Mouse (Mus musculus): ENCODE data around the gene Naif1. TPM values are rescaled to one million over a fixed set of nuclear protein-coding genes. Genes with fewer than 3 reads are reported as not detected.
A peak's percentile ranks its signal among the peaks of the same experiment; 100 is the strongest.

The Naif1 gene
- polyA plus RNA-seq, 1 experiment from 2014 or later = 5.5 TPM

GRCm38 (mm10) chr2:32416556-32416955 is 33.7 kb upstream of the Naif1 start:
- H3K4me3 ChIP-seq (ENCODE audit: low read depth, low read length) = no peak overlapping the region
- WGBS = 95% methylated on average over 2 of the region's 2 CpGs

GRCm38 (mm10) chr2:32417486-32417885 is 32.8 kb upstream of the Naif1 start:
- no peak overlapping the region for H3K27ac ChIP-seq (ENCODE audit: low read length)
- ATAC-seq = no peak
- no peaks in the 10 kb centered on the region for H3K27me3 ChIP-seq (ENCODE audit: control insufficient read depth, insufficient read depth, low read depth, low read length)
- no peak overlapping the region for H3K4me3 ChIP-seq (ENCODE audit: low read depth, low read length)
- peaks cover 42% of the 10 kb centered on the region for H3K36me3 ChIP-seq (ENCODE audit: control insufficient read depth, insufficient read depth, low read length)
- no peaks in the 10 kb centered on the region for H3K9me3 ChIP-seq (replicated peaks; ENCODE audit: control insufficient read depth, low read length, poor library complexity, severe bottlenecking)
- 0 out of 2 replicates have a peak, but pooled peaks cover under 1% of the 10 kb centered on the region for H3K4me1 ChIP-seq (ENCODE audit: control insufficient read depth, insufficient read depth, low read length)
- no peak overlapping the region for H3K4me2 ChIP-seq (ENCODE audit: low read length)
- 96% methylated on average over 8 of the region's 8 CpGs for WGBS
- H3K9ac ChIP-seq (ENCODE audit: low read depth, low read length) = no peak overlapping the region

More at GRCm38 (mm10) chr2:32416556-32416955, 33.7 kb upstream of the Naif1 start:
- Histone ChIP-seq H3K27ac (ENCODE audit: low read length) (no peak overlapping the region), H3K36me3 (ENCODE audit: control insufficient read depth, insufficient read depth, low read length) (peaks cover 42% of the 10 kb centered on the region), H3K27me3 (ENCODE audit: control insufficient read depth, insufficient read depth, low read depth, low read length) (no peaks in the 10 kb centered on the region), H3K9me3 (replicated peaks; ENCODE audit: control insufficient read depth, low read length, poor library complexity, severe bottlenecking) (no peaks in the 10 kb centered on the region), H3K4me2 (ENCODE audit: low read length) (no peak overlapping the region), H3K9ac (ENCODE audit: low read depth, low read length) (no peak overlapping the region), H3K4me1 (ENCODE audit: control insufficient read depth, insufficient read depth, low read length) (no peaks in the 10 kb centered on the region)
- ATAC-seq = no peak

DNA sequence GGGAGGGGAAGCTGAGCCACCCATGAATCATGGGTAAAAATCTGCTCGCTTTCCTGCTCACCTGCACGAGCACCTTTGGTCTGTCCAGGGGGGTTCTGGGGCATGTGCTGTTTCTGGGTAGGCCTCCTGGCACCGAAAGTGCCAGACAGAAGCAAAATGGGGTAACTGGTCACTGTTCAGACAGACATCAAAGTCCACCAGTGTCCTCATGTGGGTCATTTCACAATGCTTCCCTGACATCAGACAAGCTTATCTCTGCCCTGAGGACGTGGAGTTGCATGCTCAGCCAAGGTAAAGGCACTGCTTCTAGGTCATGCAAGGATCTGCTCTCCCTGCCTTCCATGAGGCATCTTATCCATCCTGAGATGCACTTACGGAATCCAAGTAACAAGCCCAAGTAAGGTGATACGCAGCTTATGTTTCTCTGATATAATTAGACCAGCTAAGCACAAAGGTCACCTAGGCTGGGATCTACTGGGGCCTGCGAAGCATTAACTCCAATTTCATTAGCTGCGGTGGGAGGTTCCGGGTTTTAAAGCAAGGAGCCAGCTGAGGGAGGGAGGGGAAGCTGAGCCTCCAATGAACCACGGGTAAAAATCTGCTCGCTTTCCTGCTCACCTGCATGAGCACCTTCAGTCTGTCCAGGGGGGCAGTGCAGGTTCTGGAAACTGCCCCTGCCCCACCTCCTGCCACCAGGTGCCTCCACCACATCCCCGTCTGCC is 31.7 kb upstream of the Naif1 start:
- Histone ChIP-seq H3K27ac (ENCODE audit: low read length) (no peak overlapping the region), H3K9me3 (replicated peaks; ENCODE audit: control insufficient read depth, low read length, poor library complexity, severe bottlenecking) (no peaks in the 10 kb centered on the region), H3K4me1 (ENCODE audit: control insufficient read depth, insufficient read depth, low read length) (peaks cover 10% of the 10 kb centered on the region), H3K27me3 (ENCODE audit: control insufficient read depth, insufficient read depth, low read depth, low read length) (no peaks in the 10 kb centered on the region), H3K4me3 (ENCODE audit: low read depth, low read length) (no peak overlapping the region), H3K9ac (ENCODE audit: low read depth, low read length) (no peak overlapping the region), H3K4me2 (ENCODE audit: low read length) (no peak overlapping the region), H3K36me3 (ENCODE audit: control insufficient read depth, insufficient read depth, low read length) (peaks cover 41% of the 10 kb centered on the region)
- WGBS = 89% methylated on average over 12 of the region's 12 CpGs
- ATAC-seq = no peak

DNA sequence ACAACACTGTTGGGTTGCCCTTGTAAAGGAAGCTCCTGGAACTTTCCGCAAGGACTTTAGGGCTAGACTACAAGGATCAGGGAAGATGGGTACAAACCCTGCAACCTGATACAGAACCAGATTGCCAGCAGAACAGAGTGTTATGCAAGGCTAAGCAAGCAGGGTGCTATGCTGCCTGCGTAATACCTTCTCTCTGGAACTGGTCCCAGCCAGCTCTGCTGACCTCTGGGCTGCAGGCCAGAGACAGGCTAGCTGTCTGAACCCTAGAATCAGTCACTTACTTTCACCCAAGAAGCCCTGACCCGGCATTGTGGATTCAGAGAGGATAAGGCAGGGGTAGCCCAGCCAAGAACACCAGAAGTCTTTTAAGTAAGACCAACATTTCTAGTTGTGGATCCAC is 30.9 kb upstream of the Naif1 start:
- no peak overlapping the region for H3K4me3 ChIP-seq (ENCODE audit: low read depth, low read length)
- H3K27me3 ChIP-seq (ENCODE audit: control insufficient read depth, insufficient read depth, low read depth, low read length) = no peaks in the 10 kb centered on the region
- ATAC-seq = no peak
- H3K9me3 ChIP-seq (replicated peaks; ENCODE audit: control insufficient read depth, low read length, poor library complexity, severe bottlenecking) = no peaks in the 10 kb centered on the region
- no peak overlapping the region for H3K27ac ChIP-seq (ENCODE audit: low read length)
- no peak overlapping the region for H3K9ac ChIP-seq (ENCODE audit: low read depth, low read length)
- H3K36me3 ChIP-seq (ENCODE audit: control insufficient read depth, insufficient read depth, low read length) = peaks cover 41% of the 10 kb centered on the region
- 90% methylated on average over 3 of the region's 3 CpGs for WGBS
- peaks cover 17% of the 10 kb centered on the region for H3K4me1 ChIP-seq (ENCODE audit: control insufficient read depth, insufficient read depth, low read length)
- no peak overlapping the region for H3K4me2 ChIP-seq (ENCODE audit: low read length)

DNA sequence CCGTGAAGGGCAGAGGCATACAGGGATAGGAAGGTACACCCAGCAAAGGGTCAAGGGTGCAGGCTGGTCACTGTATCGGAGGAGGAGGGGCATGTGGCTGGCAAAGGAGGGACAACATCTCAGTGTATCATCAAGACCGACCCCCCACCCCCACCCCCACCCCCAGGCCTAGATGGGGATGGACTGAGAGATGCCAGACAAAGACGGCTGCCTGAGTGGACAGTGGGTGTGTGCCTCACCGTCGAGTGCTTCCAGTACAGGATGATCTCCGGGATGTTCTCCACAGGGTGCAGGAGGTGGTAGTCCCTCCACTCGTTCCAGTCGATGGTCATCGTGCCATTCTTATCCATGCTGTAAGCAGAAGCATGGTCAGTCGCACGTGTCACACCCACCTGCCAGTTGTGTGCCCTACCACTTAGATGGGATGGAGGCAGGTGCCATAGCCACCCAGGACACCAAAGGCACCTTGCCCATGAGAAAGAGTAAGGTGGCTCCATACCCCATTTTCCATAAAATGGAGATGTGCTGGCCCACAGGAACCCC is 30.1 kb upstream of the Naif1 start:
- no peak overlapping the region for H3K4me2 ChIP-seq (ENCODE audit: low read length)
- peaks cover 24% of the 10 kb centered on the region for H3K4me1 ChIP-seq (ENCODE audit: control insufficient read depth, insufficient read depth, low read length)
- H3K9me3 ChIP-seq (replicated peaks; ENCODE audit: control insufficient read depth, low read length, poor library complexity, severe bottlenecking) = no peaks in the 10 kb centered on the region
- no peak overlapping the region for H3K4me3 ChIP-seq (ENCODE audit: low read depth, low read length)
- H3K27me3 ChIP-seq (ENCODE audit: control insufficient read depth, insufficient read depth, low read depth, low read length) = no peaks in the 10 kb centered on the region
- no peak overlapping the region for H3K27ac ChIP-seq (ENCODE audit: low read length)
- no peak for ATAC-seq
- peaks cover 41% of the 10 kb centered on the region for H3K36me3 ChIP-seq (ENCODE audit: control insufficient read depth, insufficient read depth, low read length)
- H3K9ac ChIP-seq (ENCODE audit: low read depth, low read length) = no peak overlapping the region
- WGBS = 94% methylated on average over 12 of the region's 12 CpGs

DNA sequence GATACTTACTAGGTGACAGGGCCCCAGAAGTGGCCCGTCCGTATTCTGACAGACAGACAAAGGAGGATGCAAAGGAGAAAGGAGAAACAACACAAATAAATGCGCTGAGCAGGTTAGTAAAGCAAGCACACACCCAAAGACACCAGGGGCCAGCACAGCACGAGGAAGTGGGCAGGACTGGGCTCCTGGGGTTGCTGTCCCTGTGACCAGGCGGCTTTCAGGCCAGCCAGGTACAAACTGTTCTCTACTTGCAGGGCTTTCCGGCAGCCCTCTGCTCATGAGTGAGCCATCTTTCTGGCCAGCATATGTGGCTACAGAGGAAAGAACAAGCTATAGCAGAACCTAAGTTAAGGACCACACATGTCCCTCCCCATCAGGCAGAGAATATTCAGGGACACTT is 29.6 kb upstream of the Naif1 start:
- H3K36me3 ChIP-seq (ENCODE audit: control insufficient read depth, insufficient read depth, low read length) = peaks cover 40% of the 10 kb centered on the region
- no peak overlapping the region for H3K9ac ChIP-seq (ENCODE audit: low read depth, low read length)
- WGBS = 81% methylated on average over 6 of the region's 6 CpGs

DNA sequence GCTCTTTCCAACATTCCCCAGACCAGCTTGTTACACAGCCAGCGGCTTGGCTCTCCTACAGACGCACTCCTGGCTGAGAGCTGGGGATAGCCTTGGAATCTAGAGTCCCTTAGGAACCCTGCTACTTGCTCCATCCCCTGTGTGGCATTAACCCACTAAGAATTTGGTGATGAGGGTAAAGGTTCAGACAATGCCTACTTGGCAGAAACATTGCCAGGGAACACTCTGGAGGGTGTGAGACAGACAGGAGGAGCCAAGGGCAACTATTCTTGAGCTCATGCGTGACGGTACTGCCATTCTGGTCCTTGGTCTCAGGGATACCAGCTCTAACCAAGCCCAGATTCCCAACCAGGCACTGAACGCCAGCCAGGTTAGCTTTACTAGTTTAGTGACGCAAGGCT is 28.4 kb upstream of the Naif1 start:
- H3K36me3 ChIP-seq (ENCODE audit: control insufficient read depth, insufficient read depth, low read length) = peaks cover 28% of the 10 kb centered on the region
- ATAC-seq = no peak
- no peak overlapping the region for H3K27ac ChIP-seq (ENCODE audit: low read length)
- no peaks in the 10 kb centered on the region for H3K9me3 ChIP-seq (replicated peaks; ENCODE audit: control insufficient read depth, low read length, poor library complexity, severe bottlenecking)
- no peaks in the 10 kb centered on the region for H3K27me3 ChIP-seq (ENCODE audit: control insufficient read depth, insufficient read depth, low read depth, low read length)
- H3K4me3 ChIP-seq (ENCODE audit: low read depth, low read length) = no peak overlapping the region
- H3K4me2 ChIP-seq (ENCODE audit: low read length) = no peak overlapping the region
- no peak overlapping the region for H3K9ac ChIP-seq (ENCODE audit: low read depth, low read length)
- 93% methylated on average over 6 of the region's 6 CpGs for WGBS
- H3K4me1 ChIP-seq (ENCODE audit: control insufficient read depth, insufficient read depth, low read length) = peaks cover 24% of the 10 kb centered on the region

More for the DNA sequence above, 29.6 kb upstream of the Naif1 start:
- H3K4me1 ChIP-seq (ENCODE audit: control insufficient read depth, insufficient read depth, low read length) = peaks cover 24% of the 10 kb centered on the region
- no peak overlapping the region for H3K27ac ChIP-seq (ENCODE audit: low read length)
- no peaks in the 10 kb centered on the region for H3K27me3 ChIP-seq (ENCODE audit: control insufficient read depth, insufficient read depth, low read depth, low read length)
- no peak for ATAC-seq
- no peak overlapping the region for H3K4me2 ChIP-seq (ENCODE audit: low read length)
- no peaks in the 10 kb centered on the region for H3K9me3 ChIP-seq (replicated peaks; ENCODE audit: control insufficient read depth, low read length, poor library complexity, severe bottlenecking)
- H3K4me3 ChIP-seq (ENCODE audit: low read depth, low read length) = no peak overlapping the region

DNA sequence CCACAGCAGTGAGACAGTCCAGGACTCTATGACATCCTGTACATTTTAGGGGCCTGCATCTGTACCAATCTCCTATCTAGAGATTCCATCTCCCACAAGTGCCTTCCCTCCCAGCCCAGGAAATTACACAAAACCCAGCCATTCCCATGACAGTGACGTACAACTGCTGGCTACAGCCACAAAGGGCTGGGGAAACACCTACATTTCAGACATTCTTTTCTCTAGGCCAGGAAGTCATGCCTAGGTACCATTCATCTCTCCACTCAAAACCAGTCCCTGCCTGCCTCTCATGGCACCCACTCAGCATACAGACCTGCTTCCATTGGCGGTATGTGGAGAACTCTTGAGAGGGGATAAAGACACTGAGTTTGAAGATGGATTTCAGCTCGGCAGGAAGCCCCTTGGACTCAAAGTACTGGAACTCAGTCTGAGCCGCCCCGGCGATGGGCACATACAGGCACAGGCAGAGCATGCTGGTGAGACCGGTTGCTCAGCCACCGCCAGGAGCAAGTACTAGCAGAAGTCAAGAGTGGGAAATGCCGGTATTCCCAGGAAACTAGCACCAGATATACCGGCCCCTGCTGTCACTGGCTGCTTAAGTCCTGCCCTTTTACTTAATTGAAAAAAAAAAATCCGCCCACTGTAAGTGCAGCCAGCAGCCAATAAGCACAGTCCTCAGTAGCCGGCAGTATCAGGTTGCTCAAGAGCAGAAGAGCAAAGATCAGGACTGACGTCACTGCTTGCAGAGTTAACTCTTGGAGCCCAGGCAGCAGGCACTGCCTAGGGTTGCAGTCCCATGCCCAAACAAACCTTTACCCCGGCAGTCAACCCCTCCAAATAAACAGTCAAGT is 26.6 kb upstream of the Naif1 start:
- no peaks in the 10 kb centered on the region for H3K9me3 ChIP-seq (replicated peaks; ENCODE audit: control insufficient read depth, low read length, poor library complexity, severe bottlenecking)
- peak overlapping the region; percentile 42 for H3K4me3 ChIP-seq (ENCODE audit: low read depth, low read length)
- 3% methylated on average over 14 of the region's 14 CpGs for WGBS
- ATAC-seq = peak; percentile 76
- no peaks in the 10 kb centered on the region for H3K27me3 ChIP-seq (ENCODE audit: control insufficient read depth, insufficient read depth, low read depth, low read length)
- H3K36me3 ChIP-seq (ENCODE audit: control insufficient read depth, insufficient read depth, low read length) = peaks cover 13% of the 10 kb centered on the region
- peak overlapping the region; percentile 61 for H3K9ac ChIP-seq (ENCODE audit: low read depth, low read length)
- H3K4me2 ChIP-seq (ENCODE audit: low read length) = peak overlapping the region; percentile 78
- H3K4me1 ChIP-seq (ENCODE audit: control insufficient read depth, insufficient read depth, low read length) = peaks cover 39% of the 10 kb centered on the region
- H3K27ac ChIP-seq (ENCODE audit: low read length) = peak overlapping the region; percentile 78

GRCm38 (mm10) chr2:32424796-32425195 is 25.5 kb upstream of the Naif1 start:
- Histone ChIP-seq H3K27me3 (ENCODE audit: control insufficient read depth, insufficient read depth, low read depth, low read length) (no peaks in the 10 kb centered on the region), H3K27ac (ENCODE audit: low read length) (no peak overlapping the region), H3K4me2 (ENCODE audit: low read length) (no peak overlapping the region), H3K9ac (ENCODE audit: low read depth, low read length) (no peak overlapping the region), H3K4me3 (ENCODE audit: low read depth, low read length) (no peak overlapping the region), H3K36me3 (ENCODE audit: control insufficient read depth, insufficient read depth, low read length) (peaks cover 9% of the 10 kb centered on the region), H3K4me1 (ENCODE audit: control insufficient read depth, insufficient read depth, low read length) (peaks cover 50% of the 10 kb centered on the region), H3K9me3 (replicated peaks; ENCODE audit: control insufficient read depth, low read length, poor library complexity, severe bottlenecking) (no peaks in the 10 kb centered on the region)
- no peak for ATAC-seq
- 25% methylated on average over 3 of the region's 3 CpGs for WGBS

Measured in midbrain, embryonic 16.5 days (tissue).